Mouse (Mus musculus): Measurements from ENCODE around the gene Syt9. TPM values are rescaled to one million over a fixed set of nuclear protein-coding genes. Genes with fewer than 3 reads are reported as not detected.

The Syt9 gene
- polyA plus RNA-seq, 1 experiment from 2014 or later: 6.9 TPM

- Histone ChIP-seq H3K36me3 (ENCODE audit: control insufficient read depth, insufficient read depth, low read length) (peaks cover 12% of the 10 kb centered on the region; the same call in 1 of the 2 replicates), H3K4me3 (ENCODE audit: low read depth, low read length) (peak overlapping the region; percentile 43), H3K9ac (ENCODE audit: low read length) (peak overlapping the region; percentile 27), H3K4me2 (ENCODE audit: low read length) (peak overlapping the region; percentile 53), H3K27ac (ENCODE audit: low read depth) (peak overlapping the region; percentile 87), H3K9me3 (ENCODE audit: control insufficient read depth, low read length) (0 out of 2 replicates have a peak, but pooled peaks cover 3% of the 10 kb centered on the region), H3K4me1 (replicated peaks; ENCODE audit: control insufficient read depth, insufficient read depth, low read length) (no peaks in the 10 kb centered on the region; the same call in 1 of the 2 replicates), H3K27me3 (replicated peaks; ENCODE audit: control insufficient read depth, insufficient read depth, low read length) (no peaks in the 10 kb centered on the region)
- ATAC-seq (replicated peaks; ENCODE audit: low FRiP score, low TSS enrichment, low read depth) (0 out of 2 replicates have a peak, but pooled peaks have one; percentile 12), DNase-seq (ENCODE audit: low spot score) (no peak)
- WGBS: 47% methylated on average over 5 of the region's 5 CpGs
These were observed 197.1 kb downstream of the Syt9 start for GRCm38 (mm10) chr7:107567674-107568073.

- Histone ChIP-seq H3K27me3 (replicated peaks; ENCODE audit: control insufficient read depth, insufficient read depth, low read length) (no peaks in the 10 kb centered on the region), H3K9ac (ENCODE audit: low read length) (no peak overlapping the region), H3K4me2 (ENCODE audit: low read length) (peak overlapping the region; percentile 53), H3K36me3 (ENCODE audit: control insufficient read depth, insufficient read depth, low read length) (peaks cover 15% of the 10 kb centered on the region; the same call in 1 of the 2 replicates), H3K9me3 (ENCODE audit: control insufficient read depth, low read length) (0 out of 2 replicates have a peak, but pooled peaks cover 3% of the 10 kb centered on the region), H3K4me1 (replicated peaks; ENCODE audit: control insufficient read depth, insufficient read depth, low read length) (no peaks in the 10 kb centered on the region; the same call in 1 of the 2 replicates), H3K4me3 (ENCODE audit: low read depth, low read length) (peak overlapping the region; percentile 43), H3K27ac (ENCODE audit: low read depth) (no peak overlapping the region)
- ATAC-seq (replicated peaks; ENCODE audit: low FRiP score, low TSS enrichment, low read depth): no peak
- DNase-seq (ENCODE audit: low spot score): no peak
- 52% methylated on average over 4 of the region's 4 CpGs for WGBS
These were observed 198.4 kb downstream of the Syt9 start for GRCm38 (mm10) chr7:107568971-107569370.

GRCm38 (mm10) chr7:107573856-107574255 lies 203.3 kb downstream of the Syt9 start:
- DNase-seq (ENCODE audit: low spot score) (no peak), ATAC-seq (replicated peaks; ENCODE audit: low FRiP score, low TSS enrichment, low read depth) (no peak)

DNA sequence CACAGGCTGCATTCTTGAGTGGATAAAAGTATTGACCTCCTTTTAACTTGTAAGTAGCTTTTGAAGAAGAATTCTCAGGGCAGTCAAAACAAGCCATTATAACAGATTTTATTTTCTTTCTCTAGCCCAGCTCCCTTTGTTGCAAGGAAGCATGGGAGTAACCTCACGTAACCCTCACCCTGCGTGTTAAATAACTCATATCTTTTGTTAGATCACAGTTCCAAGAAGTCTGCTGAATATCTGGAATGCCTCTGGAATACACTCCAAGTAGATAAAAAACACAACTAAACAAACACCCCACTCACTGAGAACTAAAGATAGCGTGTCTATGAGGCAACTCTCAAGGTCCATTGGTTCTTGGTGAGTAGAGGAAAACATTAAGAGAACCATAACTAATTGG lies 203.7 kb downstream of the Syt9 start:
- Histone ChIP-seq H3K27ac (ENCODE audit: low read depth) (no peak overlapping the region), H3K27me3 (replicated peaks; ENCODE audit: control insufficient read depth, insufficient read depth, low read length) (no peaks in the 10 kb centered on the region), H3K4me2 (ENCODE audit: low read length) (no peak overlapping the region), H3K9me3 (ENCODE audit: control insufficient read depth, low read length) (no peaks in the 10 kb centered on the region), H3K4me3 (ENCODE audit: low read depth, low read length) (no peak overlapping the region), H3K9ac (ENCODE audit: low read length) (no peak overlapping the region), H3K36me3 (ENCODE audit: control insufficient read depth, insufficient read depth, low read length) (peaks cover 34% of the 10 kb centered on the region), H3K4me1 (replicated peaks; ENCODE audit: control insufficient read depth, insufficient read depth, low read length) (no peaks in the 10 kb centered on the region)
- DNase-seq (ENCODE audit: low spot score): no peak
- no peak for ATAC-seq (replicated peaks; ENCODE audit: low FRiP score, low TSS enrichment, low read depth)
- 79% methylated on average over 3 of the region's 3 CpGs for WGBS

More at GRCm38 (mm10) chr7:107573856-107574255, 203.3 kb downstream of the Syt9 start:
- Histone ChIP-seq H3K4me1 (replicated peaks; ENCODE audit: control insufficient read depth, insufficient read depth, low read length) (no peaks in the 10 kb centered on the region), H3K4me2 (ENCODE audit: low read length) (no peak overlapping the region), H3K36me3 (ENCODE audit: control insufficient read depth, insufficient read depth, low read length) (peaks cover 34% of the 10 kb centered on the region), H3K9me3 (ENCODE audit: control insufficient read depth, low read length) (no peaks in the 10 kb centered on the region), H3K4me3 (ENCODE audit: low read depth, low read length) (no peak overlapping the region), H3K27me3 (replicated peaks; ENCODE audit: control insufficient read depth, insufficient read depth, low read length) (no peaks in the 10 kb centered on the region), H3K27ac (ENCODE audit: low read depth) (no peak overlapping the region), H3K9ac (ENCODE audit: low read length) (no peak overlapping the region)
- WGBS: 56% methylated on average over 2 of the region's 2 CpGs

DNA sequence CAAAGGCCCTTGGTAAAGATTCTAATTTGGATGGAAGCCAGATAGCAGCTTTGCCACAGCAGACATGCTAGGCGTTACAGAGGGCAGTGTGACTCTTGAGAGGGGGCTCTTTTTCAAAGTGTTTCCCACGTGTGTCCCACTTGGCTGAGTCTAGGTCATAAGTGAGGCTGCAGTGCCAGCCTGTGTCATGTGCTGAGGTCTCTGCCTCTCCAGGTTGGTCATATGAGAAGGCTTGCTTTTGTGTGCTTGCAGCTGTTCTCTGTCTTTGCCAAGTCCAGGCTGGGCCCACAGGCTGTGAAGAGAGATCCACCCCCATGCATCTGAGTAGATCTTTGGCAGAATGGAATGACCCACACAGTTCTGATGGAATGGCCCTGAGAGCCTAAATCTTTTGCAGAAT lies 222.1 kb downstream of the Syt9 start:
- no peak for DNase-seq (ENCODE audit: low spot score)
- H3K27me3 ChIP-seq (replicated peaks; ENCODE audit: control insufficient read depth, insufficient read depth, low read length): no peaks in the 10 kb centered on the region
- no peaks in the 10 kb centered on the region for H3K9me3 ChIP-seq (ENCODE audit: control insufficient read depth, low read length)
- H3K36me3 ChIP-seq (ENCODE audit: control insufficient read depth, insufficient read depth, low read length): peaks cover 16% of the 10 kb centered on the region
- no peak overlapping the region for H3K9ac ChIP-seq (ENCODE audit: low read length)
- H3K4me1 ChIP-seq (replicated peaks; ENCODE audit: control insufficient read depth, insufficient read depth, low read length): peaks cover 2% of the 10 kb centered on the region; the same call in 1 of the 2 replicates
- H3K4me3 ChIP-seq (ENCODE audit: low read depth, low read length): no peak overlapping the region
- no peak overlapping the region for H3K4me2 ChIP-seq (ENCODE audit: low read length)
- no peak overlapping the region for H3K27ac ChIP-seq (ENCODE audit: low read depth)
- no peak for ATAC-seq (replicated peaks; ENCODE audit: low FRiP score, low TSS enrichment, low read depth)
- WGBS: 63% methylated on average over 2 of the region's 2 CpGs

GRCm38 (mm10) chr7:107593904-107594303 lies 223.4 kb downstream of the Syt9 start:
- DNase-seq (ENCODE audit: low spot score): no peak
- H3K9ac ChIP-seq (ENCODE audit: low read length): no peak overlapping the region
- no peaks in the 10 kb centered on the region for H3K27me3 ChIP-seq (replicated peaks; ENCODE audit: control insufficient read depth, insufficient read depth, low read length)
- ATAC-seq (replicated peaks; ENCODE audit: low FRiP score, low TSS enrichment, low read depth): no peak
- H3K36me3 ChIP-seq (ENCODE audit: control insufficient read depth, insufficient read depth, low read length): peaks cover 16% of the 10 kb centered on the region
- H3K27ac ChIP-seq (ENCODE audit: low read depth): peak overlapping the region; percentile 54; the same call in 1 of the 2 replicates
- peak overlapping the region; percentile 81 for H3K4me2 ChIP-seq (ENCODE audit: low read length)
- WGBS: 37% methylated on average over 7 of the region's 7 CpGs
- no peaks in the 10 kb centered on the region for H3K9me3 ChIP-seq (ENCODE audit: control insufficient read depth, low read length)
- 0 out of 2 replicates have a peak overlapping the region, but pooled peaks have one; percentile 56 for H3K4me3 ChIP-seq (ENCODE audit: low read depth, low read length)
- H3K4me1 ChIP-seq (replicated peaks; ENCODE audit: control insufficient read depth, insufficient read depth, low read length): peaks cover 2% of the 10 kb centered on the region; the same call in 1 of the 2 replicates

DNA sequence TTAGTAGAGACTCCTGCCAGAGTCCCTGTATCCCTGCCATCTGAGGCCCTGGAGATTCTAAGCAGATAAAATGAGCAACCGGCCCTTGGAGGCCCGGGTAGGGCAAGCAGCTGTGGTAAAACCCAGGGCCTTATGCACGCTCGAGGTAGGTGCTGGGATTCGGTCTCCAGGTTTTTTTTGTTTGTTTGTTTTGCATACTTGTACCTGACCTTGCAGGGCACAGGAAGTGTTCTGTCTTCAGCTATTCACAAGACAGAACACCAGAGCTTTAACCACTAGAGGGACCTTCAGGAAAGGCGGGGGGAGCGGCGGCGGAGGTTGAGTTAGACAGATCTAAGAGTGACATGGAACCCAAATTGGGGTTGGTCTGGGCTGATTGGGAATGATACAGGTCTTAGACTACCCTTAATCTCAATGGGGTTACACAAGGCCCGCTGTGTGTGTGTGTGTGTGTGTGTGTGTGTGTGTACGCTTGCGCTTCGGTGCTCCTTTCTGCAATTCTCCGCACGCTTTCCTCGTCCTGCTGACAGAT lies 223.9 kb downstream of the Syt9 start:
- Histone ChIP-seq H3K36me3 (ENCODE audit: control insufficient read depth, insufficient read depth, low read length) (peaks cover 16% of the 10 kb centered on the region), H3K9me3 (ENCODE audit: control insufficient read depth, low read length) (no peaks in the 10 kb centered on the region), H3K4me3 (ENCODE audit: low read depth, low read length) (peak overlapping the region; percentile 56), H3K4me1 (replicated peaks; ENCODE audit: control insufficient read depth, insufficient read depth, low read length) (peaks cover 2% of the 10 kb centered on the region; the same call in 1 of the 2 replicates), H3K27ac (ENCODE audit: low read depth) (peak overlapping the region; percentile 54), H3K4me2 (ENCODE audit: low read length) (peak overlapping the region; percentile 81), H3K9ac (ENCODE audit: low read length) (peak overlapping the region; percentile 42), H3K27me3 (replicated peaks; ENCODE audit: control insufficient read depth, insufficient read depth, low read length) (no peaks in the 10 kb centered on the region)
- WGBS: 1% methylated on average over 16 of the region's 16 CpGs
- DNase-seq (ENCODE audit: low spot score) (no peak), ATAC-seq (replicated peaks; ENCODE audit: low FRiP score, low TSS enrichment, low read depth) (peak; percentile 72)

DNA sequence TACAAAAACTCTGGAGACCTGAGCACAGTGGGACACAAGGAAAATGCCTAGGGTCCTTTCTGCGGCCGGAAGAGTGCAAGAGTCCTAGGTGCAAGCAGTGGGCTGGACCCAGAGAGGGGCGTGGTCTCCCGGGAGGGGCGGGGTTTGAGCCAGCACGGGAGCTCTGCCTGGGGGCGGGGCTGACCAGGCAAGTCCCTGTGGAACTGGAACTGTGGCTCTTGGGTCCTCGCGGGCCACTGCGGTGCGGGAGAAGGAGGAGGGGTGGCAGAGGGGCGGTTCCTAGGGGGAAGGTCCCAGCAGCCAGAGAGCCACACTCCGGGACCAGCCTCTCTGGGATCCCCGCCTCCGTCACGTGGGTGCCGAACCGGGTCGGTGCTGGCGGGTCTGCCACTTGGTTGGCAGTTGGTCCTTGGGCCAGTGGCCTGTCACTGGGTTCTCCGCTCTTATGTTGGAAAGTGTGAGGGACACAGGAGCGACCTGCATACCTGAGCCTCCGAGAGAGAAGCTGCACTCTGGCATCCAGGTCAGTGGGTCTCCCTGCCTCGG lies 224.4 kb downstream of the Syt9 start, which contains the start of gene Ppfibp2:
Gene Ppfibp2, plus strand, starts transcription at position 351 of the 546 bp plus-strand sequence.
- peak; percentile 96 for DNase-seq (ENCODE audit: low spot score)
- H3K27me3 ChIP-seq (replicated peaks; ENCODE audit: control insufficient read depth, insufficient read depth, low read length): no peaks in the 10 kb centered on the region
- H3K4me1 ChIP-seq (replicated peaks; ENCODE audit: control insufficient read depth, insufficient read depth, low read length): peaks cover 2% of the 10 kb centered on the region; the same call in 1 of the 2 replicates
- no peaks in the 10 kb centered on the region for H3K9me3 ChIP-seq (ENCODE audit: control insufficient read depth, low read length)
- peak within 1 kb of the TSS; percentile 81 for H3K4me2 ChIP-seq (ENCODE audit: low read length)
- H3K4me3 ChIP-seq (ENCODE audit: low read depth, low read length): peak within 1 kb of the TSS; percentile 56
- peak within 1 kb of the TSS; percentile 42 for H3K9ac ChIP-seq (ENCODE audit: low read length)
- peak; percentile 99 for ATAC-seq (replicated peaks; ENCODE audit: low FRiP score, low TSS enrichment, low read depth)
- peaks cover 16% of the 10 kb centered on the region for H3K36me3 ChIP-seq (ENCODE audit: control insufficient read depth, insufficient read depth, low read length)
- WGBS: under 1% methylated on average over 17 of the region's 24 CpGs
- H3K27ac ChIP-seq (ENCODE audit: low read depth): peak within 1 kb of the TSS; percentile 54
